Mouse (Mus musculus) skeletal muscle tissue, postnatal 0 days (tissue): ENCODE measurements around the gene Ankrd45. TPM values are rescaled to one million over a fixed set of nuclear protein-coding genes. Genes with fewer than 3 reads are reported as not detected.

Source experiments
- polyA plus RNA-seq: library from polyadenylated mRNA; unstranded; fragments of >200 nt; fragmentation: Nextera tagmentation; extraction: Ambion mirVana; gene quantifications from 2 replicates; pipeline ENCODE4 v1.2.1, GENCODE M21; 2015

The Ankrd45 gene
- polyA plus RNA-seq = 0.17 TPM in 1 of 2 replicates, not detected in the other

GRCm38 (mm10) chr1:161142531-161143159, at the start of gene Ankrd45:
Gene Ankrd45, plus strand, starts transcription at chr1:161142691.

GRCm38 (mm10) chr1:161130726-161131664, 11.5 kb upstream of the Ankrd45 start, which contains the start of gene Klhl20:
Gene Klhl20, minus strand, starts transcription at chr1:161131511.

GRCm38 (mm10) chr1:161159214-161159613, 16.7 kb downstream of the Ankrd45 start, which contains the start of gene Tex50:
Gene Tex50, minus strand, starts transcription at chr1:161159314.

Other genes with a start within 250 kb of the Ankrd45 start
- gene Rc3h1, start 236.3 kb upstream of the Ankrd45 start, polyA plus RNA-seq = 4.1 and 4.2 TPM in 2 replicates
- 1.0 and 1.5 TPM in 2 replicates for gene Serpinc1, start 164.1 kb upstream of the Ankrd45 start, polyA plus RNA-seq
- gene Zbtb37, start 107.8 kb upstream of the Ankrd45 start, polyA plus RNA-seq = 2.8 and 3.7 TPM in 2 replicates
- gene Dars2, start 72.0 kb upstream of the Ankrd45 start, polyA plus RNA-seq = 10.9 and 13.3 TPM in 2 replicates
- 5.9 and 6.2 TPM in 2 replicates for gene Cenpl, start 72.0 kb upstream of the Ankrd45 start, polyA plus RNA-seq
- 9.6 and 10.2 TPM in 2 replicates for gene Klhl20, start 11.2 kb upstream of the Ankrd45 start, polyA plus RNA-seq
- not detected in 2 replicates for gene Tex50, start 16.6 kb downstream of the Ankrd45 start, polyA plus RNA-seq
- gene Prdx6, start 108.5 kb downstream of the Ankrd45 start, polyA plus RNA-seq = 120 and 131 TPM in 2 replicates